Mouse (Mus musculus): ENCODE data around the gene Nfyc. TPM values are rescaled to one million over a fixed set of nuclear protein-coding genes. Genes with fewer than 3 reads are reported as not detected.

The Nfyc gene
- polyA plus RNA-seq, 1 experiment from 2014 or later = 32.0 TPM

DNA sequence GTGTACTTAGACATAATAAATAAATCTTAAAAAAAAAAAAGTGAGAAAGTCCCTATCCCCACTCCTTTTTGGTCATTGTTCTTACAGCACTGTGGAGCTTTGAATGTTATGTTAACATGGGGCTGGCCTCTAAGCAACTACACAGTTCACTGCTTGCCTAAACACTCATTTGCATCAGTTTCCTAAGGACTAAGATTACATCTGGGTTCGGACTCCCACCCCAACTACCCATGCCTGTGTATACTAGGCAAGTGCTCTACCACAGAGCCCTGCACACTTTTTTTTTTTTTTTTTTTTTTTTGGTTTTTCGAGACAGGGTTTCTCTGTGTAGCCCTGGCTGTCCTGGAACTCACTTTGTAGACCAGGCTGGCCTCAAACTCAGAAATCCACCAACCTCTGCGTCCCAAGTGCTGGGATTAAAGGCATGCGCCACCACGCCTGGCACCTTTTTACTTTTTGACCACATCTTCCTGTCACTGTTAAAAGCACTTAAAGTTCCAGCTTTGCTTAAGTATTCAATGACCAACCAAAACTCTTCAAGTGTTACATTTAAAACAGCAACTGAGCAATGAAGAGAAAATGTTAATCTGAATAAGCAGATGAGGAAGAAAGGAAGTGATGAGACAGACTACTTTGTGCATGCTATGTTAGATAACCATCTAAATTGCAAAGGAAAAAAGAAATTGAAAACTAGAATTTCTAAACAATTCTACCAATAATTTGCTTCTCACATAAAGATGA lies 33.2 kb downstream of the Nfyc start:
- ATAC-seq (no peak), DNase-seq (no peak)
- Histone ChIP-seq H3K4me3 (ENCODE audit: low read depth, low read length) (no peak overlapping the region), H3K27ac (ENCODE audit: low read depth) (no peak overlapping the region), H3K36me3 (replicated peaks; ENCODE audit: insufficient read depth, low read length) (no peaks in the 10 kb centered on the region), H3K4me2 (ENCODE audit: low read depth, low read length) (no peak overlapping the region), H3K9ac (replicated peaks) (no peak overlapping the region), H3K27me3 (ENCODE audit: insufficient read depth, low read length) (no peaks in the 10 kb centered on the region), H3K4me1 (ENCODE audit: insufficient read depth) (no peaks in the 10 kb centered on the region; the same call in 1 of the 2 replicates), H3K9me3 (ENCODE audit: low read length) (no peaks in the 10 kb centered on the region)
- 77% methylated on average over 4 of the region's 5 CpGs for WGBS (ENCODE audit: insufficient replicate concordance)
- TF ChIP-seq EP300 (IDR thresholded peaks at IDR 0.05; ENCODE audit: low read depth) (no peak), CTCF (IDR thresholded peaks at IDR 0.05; ENCODE audit: low read depth) (no peak)

- H3K36me3 ChIP-seq (replicated peaks; ENCODE audit: insufficient read depth, low read length) = no peaks in the 10 kb centered on the region; the same call in 1 of the 2 replicates
Observed at GRCm38 (mm10) chr4:120796687-120797086, 34.7 kb downstream of the Nfyc start.

GRCm38 (mm10) chr4:120795646-120796045 lies 35.7 kb downstream of the Nfyc start:
- TF ChIP-seq CTCF (IDR thresholded peaks at IDR 0.05; ENCODE audit: low read depth) (no peak), EP300 (IDR thresholded peaks at IDR 0.05; ENCODE audit: low read depth) (no peak)
- WGBS (ENCODE audit: insufficient replicate concordance) = 78% methylated on average over 1 of the region's 1 CpGs

More at GRCm38 (mm10) chr4:120796687-120797086, 34.7 kb downstream of the Nfyc start:
- ATAC-seq (no peak), DNase-seq (no peak)
- no peaks in the 10 kb centered on the region for H3K27me3 ChIP-seq (ENCODE audit: insufficient read depth, low read length)
- 81% methylated on average over 2 of the region's 2 CpGs for WGBS (ENCODE audit: insufficient replicate concordance)
- no peaks in the 10 kb centered on the region for H3K9me3 ChIP-seq (ENCODE audit: low read length)
- TF ChIP-seq CTCF (IDR thresholded peaks at IDR 0.05; ENCODE audit: low read depth) (no peak), EP300 (IDR thresholded peaks at IDR 0.05; ENCODE audit: low read depth) (no peak)
- no peaks in the 10 kb centered on the region; the same call in 1 of the 2 replicates for H3K4me1 ChIP-seq (ENCODE audit: insufficient read depth)
- no peak overlapping the region for H3K4me3 ChIP-seq (ENCODE audit: low read depth, low read length)
- H3K9ac ChIP-seq (replicated peaks) = no peak overlapping the region
- no peak overlapping the region for H3K4me2 ChIP-seq (ENCODE audit: low read depth, low read length)
- H3K27ac ChIP-seq (ENCODE audit: low read depth) = no peak overlapping the region

DNA sequence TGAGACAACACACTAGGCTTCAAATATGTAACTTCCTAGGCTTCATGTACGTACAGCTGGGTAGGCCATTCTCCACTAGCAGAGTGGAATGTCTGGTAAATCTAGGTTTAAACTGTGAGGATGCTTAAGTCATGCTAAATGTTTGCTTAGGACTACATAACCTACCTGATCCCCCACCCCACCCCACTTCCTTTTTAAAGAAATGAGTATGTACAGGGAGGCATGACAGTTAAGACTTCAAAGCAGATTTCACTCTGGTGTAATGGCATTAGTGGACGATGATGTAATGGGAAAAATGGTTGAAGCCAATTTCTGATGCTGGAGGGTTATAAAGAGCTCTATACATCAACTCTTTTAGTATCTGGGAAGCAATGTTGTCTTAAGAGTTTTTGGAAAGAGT lies 38.5 kb downstream of the Nfyc start:
- H3K36me3 ChIP-seq (replicated peaks; ENCODE audit: insufficient read depth, low read length) = peaks cover 15% of the 10 kb centered on the region
- WGBS (ENCODE audit: insufficient replicate concordance) = 92% methylated on average over 2 of the region's 2 CpGs
- H3K9ac ChIP-seq (replicated peaks) = no peak overlapping the region
- no peaks in the 10 kb centered on the region for H3K9me3 ChIP-seq (ENCODE audit: low read length)
- H3K27me3 ChIP-seq (ENCODE audit: insufficient read depth, low read length) = no peaks in the 10 kb centered on the region
- H3K27ac ChIP-seq (ENCODE audit: low read depth) = no peak overlapping the region
- H3K4me3 ChIP-seq (ENCODE audit: low read depth, low read length) = no peak overlapping the region
- ATAC-seq = no peak
- peaks cover 3% of the 10 kb centered on the region; the same call in 1 of the 2 replicates for H3K4me1 ChIP-seq (ENCODE audit: insufficient read depth)
- TF ChIP-seq EP300 (IDR thresholded peaks at IDR 0.05; ENCODE audit: low read depth) (no peak), CTCF (IDR thresholded peaks at IDR 0.05; ENCODE audit: low read depth) (no peak)
- no peak overlapping the region for H3K4me2 ChIP-seq (ENCODE audit: low read depth, low read length)
- DNase-seq = no peak

More at GRCm38 (mm10) chr4:120795646-120796045, 35.7 kb downstream of the Nfyc start:
- no peak overlapping the region for H3K27ac ChIP-seq (ENCODE audit: low read depth)
- H3K9me3 ChIP-seq (ENCODE audit: low read length) = no peaks in the 10 kb centered on the region
- no peak overlapping the region for H3K4me3 ChIP-seq (ENCODE audit: low read depth, low read length)
- DNase-seq = no peak
- no peaks in the 10 kb centered on the region; the same call in 1 of the 2 replicates for H3K4me1 ChIP-seq (ENCODE audit: insufficient read depth)
- H3K36me3 ChIP-seq (replicated peaks; ENCODE audit: insufficient read depth, low read length) = peaks cover under 1% of the 10 kb centered on the region; the same call in 1 of the 2 replicates
- H3K4me2 ChIP-seq (ENCODE audit: low read depth, low read length) = no peak overlapping the region
- no peak overlapping the region for H3K9ac ChIP-seq (replicated peaks)
- H3K27me3 ChIP-seq (ENCODE audit: insufficient read depth, low read length) = no peaks in the 10 kb centered on the region
- no peak for ATAC-seq

DNA sequence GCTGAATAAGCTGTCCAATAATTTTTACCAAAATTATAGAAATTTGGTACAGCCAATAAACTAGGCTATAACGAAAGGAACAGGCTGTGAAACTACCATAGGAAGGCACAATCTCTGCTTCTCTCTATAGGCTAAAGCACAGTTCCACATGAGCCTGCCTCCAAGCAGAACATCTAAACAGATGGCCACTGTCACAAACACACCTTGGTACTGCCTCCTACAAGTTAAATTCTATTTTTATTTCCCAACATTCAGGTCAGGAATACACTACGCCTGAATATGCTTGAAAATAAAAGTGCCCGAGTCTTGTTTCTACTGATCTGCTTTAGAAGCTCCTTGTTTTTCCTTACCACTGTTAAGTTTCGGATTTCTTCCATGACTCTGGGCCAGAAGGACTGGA lies 41.3 kb downstream of the Nfyc start:
- Histone ChIP-seq H3K9me3 (ENCODE audit: low read length) (no peaks in the 10 kb centered on the region), H3K27ac (ENCODE audit: low read depth) (no peak overlapping the region), H3K9ac (replicated peaks) (no peak overlapping the region), H3K36me3 (replicated peaks; ENCODE audit: insufficient read depth, low read length) (peaks cover 28% of the 10 kb centered on the region), H3K4me3 (ENCODE audit: low read depth, low read length) (no peak overlapping the region), H3K4me1 (ENCODE audit: insufficient read depth) (0 out of 2 replicates have a peak, but pooled peaks cover 3% of the 10 kb centered on the region), H3K27me3 (ENCODE audit: insufficient read depth, low read length) (no peaks in the 10 kb centered on the region), H3K4me2 (ENCODE audit: low read depth, low read length) (no peak overlapping the region)
- 90% methylated on average over 4 of the region's 4 CpGs for WGBS (ENCODE audit: insufficient replicate concordance)
- DNase-seq = no peak
- no peak for ATAC-seq
- TF ChIP-seq EP300 (IDR thresholded peaks at IDR 0.05; ENCODE audit: low read depth) = no peak

- DNase-seq = no peak
- H3K4me1 ChIP-seq (ENCODE audit: insufficient read depth) = no peaks in the 10 kb centered on the region
- H3K4me3 ChIP-seq (ENCODE audit: low read depth, low read length) = no peak overlapping the region
- ATAC-seq = no peak
- no peak for TF ChIP-seq CTCF (IDR thresholded peaks at IDR 0.05; ENCODE audit: low read depth)
- no peak for TF ChIP-seq EP300 (IDR thresholded peaks at IDR 0.05; ENCODE audit: low read depth)
- no peaks in the 10 kb centered on the region for H3K9me3 ChIP-seq (ENCODE audit: low read length)
- peaks cover 30% of the 10 kb centered on the region for H3K36me3 ChIP-seq (replicated peaks; ENCODE audit: insufficient read depth, low read length)
- H3K27ac ChIP-seq (ENCODE audit: low read depth) = no peak overlapping the region
- WGBS (ENCODE audit: insufficient replicate concordance) = 67% methylated on average over 5 of the region's 5 CpGs
- H3K9ac ChIP-seq (replicated peaks) = no peak overlapping the region
- no peak overlapping the region for H3K4me2 ChIP-seq (ENCODE audit: low read depth, low read length)
- H3K27me3 ChIP-seq (ENCODE audit: insufficient read depth, low read length) = peaks cover 7% of the 10 kb centered on the region; the same call in 1 of the 2 replicates
Observed at GRCm38 (mm10) chr4:120755801-120756200, 75.6 kb downstream of the Nfyc start.
